Mouse (Mus musculus) midbrain, embryonic 11.5 days (tissue): ENCODE data around the gene Tet2. TPM values are rescaled to one million over a fixed set of nuclear protein-coding genes. Genes with fewer than 3 reads are reported as not detected.

Experiments
- ATAC-seq: fragments of 200-750 bp; cut with Nextera tagmentation; 2 replicates; pipeline ENCODE4 v1.8.0; 2017; ENCODE audit warnings: moderate TSS enrichment, moderate library complexity; ENCODE audit not compliant: low FRiP score
- DNase-seq: peaks from one replicate; pipeline ENCODE4 v3.0.0; 2015; ENCODE audit warnings: low spot score; ENCODE audit errors: missing footprints
- H3K27ac ChIP-seq: fragments of 300-500 bp; sonication (generic); 2 replicates; pipeline ENCODE4 v1.5.1; 2014; ENCODE audit warnings: low read depth, low read length
- H3K27me3 ChIP-seq: fragments of 300-500 bp; sonication (generic); 2 replicates; pipeline ENCODE4 v1.6.1; 2014; ENCODE audit warnings: mild to moderate bottlenecking, low read length, moderate library complexity, mixed read lengths; ENCODE audit not compliant: control insufficient read depth, insufficient read depth
- H3K36me3 ChIP-seq: fragments of 300-500 bp; sonication (generic); 2 replicates; pipeline ENCODE4 v1.6.1; 2014; ENCODE audit warnings: mild to moderate bottlenecking, low read length, moderate library complexity, mixed read lengths; ENCODE audit not compliant: control insufficient read depth, insufficient read depth
- H3K4me1 ChIP-seq: fragments of 300-500 bp; sonication (generic); 2 replicates; pipeline ENCODE4 v1.6.1; 2014; ENCODE audit warnings: low read length; ENCODE audit not compliant: control insufficient read depth, insufficient read depth
- H3K4me2 ChIP-seq: fragments of 300-500 bp; sonication (generic); 2 replicates; pipeline ENCODE4 v1.6.1; 2014; ENCODE audit warnings: mild to moderate bottlenecking, moderate library complexity
- H3K4me3 ChIP-seq: fragments of 300-500 bp; sonication (generic); 2 replicates; pipeline ENCODE4 v1.5.1; 2014; ENCODE audit warnings: low read depth, low read length
- H3K9ac ChIP-seq: fragments of 300-500 bp; sonication (generic); 2 replicates; pipeline ENCODE4 v1.6.1; 2014; ENCODE audit warnings: low read length
- H3K9me3 ChIP-seq: fragments of 300-500 bp; sonication (generic); 2 replicates; pipeline ENCODE4 v1.6.1; 2016; ENCODE audit warnings: low read length; ENCODE audit not compliant: control insufficient read depth
- WGBS: fragments of 180-500 bp; shearing (Covaris S2); extraction: QIAGEN DNeasy Blood & Tissue Kit; methylation state at CpG from one replicate; pipeline ENCODE4 v1.1.7; 2014; 5-methylcytosine and 5-hydroxymethylcytosine counted together
- polyA plus RNA-seq: library from polyadenylated mRNA; unstranded; fragments of >200 nt; fragmentation: Nextera tagmentation; extraction: Ambion mirVana; gene quantifications from 2 replicates; pipeline ENCODE4 v1.2.1, GENCODE M21; 2014

Tet2 gene
- polyA plus RNA-seq, 1 experiment from 2014 or later, result 15.0 TPM

DNA sequence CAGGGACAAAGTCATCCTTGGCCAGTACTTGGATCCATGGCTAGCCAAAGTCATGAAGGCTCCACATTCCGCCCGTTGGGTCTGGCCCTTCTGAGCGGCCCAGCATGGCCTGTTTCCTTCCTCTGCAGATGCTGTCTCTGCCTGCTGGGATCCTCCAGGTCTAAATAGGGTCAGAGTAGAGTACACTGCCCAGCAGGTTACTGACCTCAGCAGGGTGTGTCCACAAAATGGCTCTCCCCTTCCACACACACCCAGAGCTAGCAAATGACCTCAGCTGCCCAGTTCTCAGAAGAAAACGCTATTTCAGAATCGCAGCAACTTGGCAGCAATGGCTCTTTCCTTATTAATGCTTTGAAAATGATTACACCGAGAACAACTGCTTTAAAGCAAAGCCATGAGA is 27.5 kb downstream of the Tet2 start:
- WGBS, result 90% methylated on average over 6 of the region's 6 CpGs
- ATAC-seq (0 out of 2 replicates have a peak, but pooled peaks have one; percentile 25), DNase-seq (no peak)
- no peak overlapping the region for H3K4me3 ChIP-seq
- H3K9ac ChIP-seq, result no peak overlapping the region
- H3K36me3 ChIP-seq, result 0 out of 2 replicates have a peak, but pooled peaks cover 3% of the 10 kb centered on the region
- no peak overlapping the region for H3K4me2 ChIP-seq
- H3K9me3 ChIP-seq, result no peaks in the 10 kb centered on the region
- H3K27ac ChIP-seq, result no peak overlapping the region
- H3K4me1 ChIP-seq, result no peaks in the 10 kb centered on the region
- H3K27me3 ChIP-seq, result no peaks in the 10 kb centered on the region

GRCm38 (mm10) chr3:133516137-133516536 is 28.8 kb downstream of the Tet2 start:
- Histone ChIP-seq H3K27ac (no peak overlapping the region), H3K4me2 (no peak overlapping the region), H3K4me1 (no peaks in the 10 kb centered on the region), H3K27me3 (no peaks in the 10 kb centered on the region), H3K36me3 (0 out of 2 replicates have a peak, but pooled peaks cover 3% of the 10 kb centered on the region), H3K9ac (no peak overlapping the region), H3K9me3 (no peaks in the 10 kb centered on the region), H3K4me3 (no peak overlapping the region)
- DNase-seq (no peak), ATAC-seq (no peak)
- WGBS, result 91% methylated on average over 6 of the region's 6 CpGs

- H3K4me1 ChIP-seq, result no peaks in the 10 kb centered on the region
- H3K4me3 ChIP-seq, result no peak overlapping the region
- H3K9me3 ChIP-seq, result no peaks in the 10 kb centered on the region
- no peaks in the 10 kb centered on the region for H3K27me3 ChIP-seq
- H3K9ac ChIP-seq, result no peak overlapping the region
- no peak for ATAC-seq
- no peak overlapping the region for H3K27ac ChIP-seq
- DNase-seq, result no peak
- 93% methylated on average over 8 of the region's 8 CpGs for whole genome bisulfite sequencing
- no peak overlapping the region for H3K4me2 ChIP-seq
- 0 out of 2 replicates have a peak, but pooled peaks cover 3% of the 10 kb centered on the region for H3K36me3 ChIP-seq
Measured at GRCm38 (mm10) chr3:133515204-133515969, 29.6 kb downstream of the Tet2 start.

DNA sequence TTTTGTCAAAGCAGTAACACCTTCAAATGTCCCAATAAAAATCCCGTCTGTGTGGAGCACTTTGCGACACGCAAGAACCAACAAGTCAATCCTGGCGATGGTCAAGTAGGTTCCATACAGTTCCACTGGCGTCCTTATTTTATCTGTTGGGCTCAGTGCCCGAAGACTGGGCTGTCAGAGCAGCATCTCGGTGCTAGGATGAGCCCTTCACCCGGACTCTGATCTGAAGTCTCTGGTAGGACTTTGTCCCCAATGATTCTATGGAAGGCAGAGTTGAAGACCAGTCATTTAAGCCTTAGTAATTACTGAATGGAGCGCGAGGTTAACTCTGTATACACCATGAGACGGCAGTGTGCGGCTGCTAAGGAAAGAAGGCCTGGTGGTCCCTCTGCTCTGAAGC is 30.6 kb downstream of the Tet2 start:
- Histone ChIP-seq H3K9ac (no peak overlapping the region), H3K4me1 (no peaks in the 10 kb centered on the region), H3K4me2 (no peak overlapping the region), H3K4me3 (no peak overlapping the region), H3K27me3 (no peaks in the 10 kb centered on the region), H3K36me3 (0 out of 2 replicates have a peak, but pooled peaks cover 3% of the 10 kb centered on the region), H3K27ac (no peak overlapping the region), H3K9me3 (no peaks in the 10 kb centered on the region)
- 96% methylated on average over 12 of the region's 12 CpGs for WGBS
- ATAC-seq (no peak), DNase-seq (no peak)

- no peak for ATAC-seq
- 91% methylated on average over 7 of the region's 7 CpGs for WGBS
- Histone ChIP-seq H3K27me3 (no peaks in the 10 kb centered on the region), H3K4me3 (no peak overlapping the region), H3K27ac (no peak overlapping the region), H3K9ac (no peak overlapping the region), H3K4me1 (no peaks in the 10 kb centered on the region), H3K9me3 (no peaks in the 10 kb centered on the region), H3K36me3 (0 out of 2 replicates have a peak, but pooled peaks cover 3% of the 10 kb centered on the region), H3K4me2 (no peak overlapping the region)
- no peak for DNase-seq
Measured at GRCm38 (mm10) chr3:133513475-133513874, 31.5 kb downstream of the Tet2 start.

- Histone ChIP-seq H3K9me3 (no peaks in the 10 kb centered on the region), H3K27ac (no peak overlapping the region), H3K9ac (no peak overlapping the region), H3K4me1 (no peaks in the 10 kb centered on the region), H3K27me3 (no peaks in the 10 kb centered on the region), H3K36me3 (0 out of 2 replicates have a peak, but pooled peaks cover 3% of the 10 kb centered on the region), H3K4me2 (no peak overlapping the region), H3K4me3 (no peak overlapping the region)
- DNase-seq (no peak), ATAC-seq (no peak)
- WGBS, result 84% methylated on average over 4 of the region's 4 CpGs
Measured at GRCm38 (mm10) chr3:133510368-133510767, 34.6 kb downstream of the Tet2 start.

DNA sequence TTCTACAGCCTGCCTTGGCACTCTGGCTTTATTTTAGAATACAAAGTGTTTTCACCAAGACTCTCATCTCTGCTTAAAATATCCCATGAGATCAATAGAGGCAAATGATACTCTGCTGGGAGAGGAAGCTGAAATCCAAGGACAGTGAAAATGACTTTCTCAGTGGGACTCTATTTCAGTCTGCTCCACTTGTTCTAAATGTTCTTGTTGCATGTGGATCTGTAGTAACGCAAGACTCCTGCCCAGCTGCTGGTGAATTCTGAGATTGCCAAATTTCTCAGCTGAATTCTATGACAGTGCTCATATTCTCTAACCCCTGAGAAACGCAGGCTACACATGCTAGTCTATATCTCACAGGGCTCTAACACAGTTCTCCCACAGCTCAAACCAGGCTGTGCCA is 35.1 kb downstream of the Tet2 start:
- Histone ChIP-seq H3K27me3 (no peaks in the 10 kb centered on the region), H3K9ac (no peak overlapping the region), H3K27ac (no peak overlapping the region), H3K4me3 (no peak overlapping the region), H3K4me1 (no peaks in the 10 kb centered on the region), H3K36me3 (0 out of 2 replicates have a peak, but pooled peaks cover 3% of the 10 kb centered on the region), H3K9me3 (no peaks in the 10 kb centered on the region), H3K4me2 (no peak overlapping the region)
- ATAC-seq (no peak), DNase-seq (no peak)
- 85% methylated on average over 2 of the region's 2 CpGs for WGBS

DNA sequence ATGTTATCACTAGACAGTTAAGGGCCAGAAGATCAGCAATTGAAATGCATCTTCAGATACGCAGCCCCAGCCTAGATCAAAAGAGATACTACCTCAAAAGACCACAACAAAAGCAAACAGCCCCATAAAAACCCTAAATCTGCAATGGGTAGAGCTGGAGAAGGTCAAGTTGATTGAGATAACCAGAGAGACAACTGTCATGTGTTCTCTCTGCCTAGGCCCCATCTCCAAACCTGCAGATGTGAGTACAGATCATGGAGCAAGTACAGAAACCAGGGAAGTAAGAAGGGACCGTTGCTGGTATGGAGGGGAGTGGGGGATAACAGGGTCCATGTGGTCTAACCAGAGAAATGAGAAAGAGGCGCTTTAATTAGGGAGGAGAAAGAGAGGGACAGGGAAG is 36.1 kb downstream of the Tet2 start:
- no peak overlapping the region for H3K9ac ChIP-seq
- no peak for ATAC-seq
- H3K9me3 ChIP-seq, result no peaks in the 10 kb centered on the region
- H3K4me1 ChIP-seq, result no peaks in the 10 kb centered on the region
- DNase-seq, result no peak
- H3K27me3 ChIP-seq, result no peaks in the 10 kb centered on the region
- no peak overlapping the region for H3K4me2 ChIP-seq
- 0 out of 2 replicates have a peak, but pooled peaks cover 3% of the 10 kb centered on the region for H3K36me3 ChIP-seq
- no peak overlapping the region for H3K4me3 ChIP-seq
- WGBS, result 91% methylated on average over 3 of the region's 3 CpGs
- H3K27ac ChIP-seq, result no peak overlapping the region

DNA sequence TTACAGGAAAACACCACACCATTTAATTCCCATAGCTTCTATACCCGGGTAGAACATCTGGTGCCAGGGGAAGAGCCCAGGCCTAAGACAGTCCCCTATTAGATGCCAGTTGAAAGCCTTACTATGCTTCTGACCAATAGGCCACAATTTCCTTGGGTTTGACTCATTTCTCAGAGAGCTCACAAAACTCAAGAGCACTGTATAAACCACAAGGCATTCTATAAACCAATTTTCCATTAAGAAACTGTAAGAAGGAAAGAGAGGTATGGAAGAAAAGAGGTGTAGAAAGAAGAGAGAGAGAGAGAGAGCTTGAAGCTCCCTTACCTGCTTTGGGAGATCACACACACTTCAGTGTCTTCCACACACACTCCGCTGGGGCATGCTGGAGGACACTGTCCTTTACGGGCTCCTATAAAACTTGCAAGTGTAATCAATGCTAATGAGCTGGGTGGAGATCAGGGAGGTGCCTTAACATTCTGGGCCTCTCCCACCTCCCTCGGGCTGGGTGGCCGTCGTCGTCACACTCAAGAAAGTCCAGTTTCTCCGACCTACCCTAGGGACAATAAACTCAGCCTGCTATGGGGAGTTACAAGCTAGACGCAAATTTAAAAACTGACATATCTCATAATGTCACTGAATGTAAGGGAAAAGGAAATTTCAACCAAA is 38.5 kb downstream of the Tet2 start:
- DNase-seq, result no peak
- no peaks in the 10 kb centered on the region for H3K4me1 ChIP-seq
- H3K27me3 ChIP-seq, result no peaks in the 10 kb centered on the region
- H3K36me3 ChIP-seq, result no peaks in the 10 kb centered on the region
- H3K4me2 ChIP-seq, result no peak overlapping the region
- no peak overlapping the region for H3K27ac ChIP-seq
- H3K9me3 ChIP-seq, result no peaks in the 10 kb centered on the region
- no peak for ATAC-seq
- no peak overlapping the region for H3K9ac ChIP-seq
- H3K4me3 ChIP-seq, result no peak overlapping the region
- WGBS, result 84% methylated on average over 9 of the region's 9 CpGs
